Mouse (Mus musculus): ENCODE data around the gene Inhba.

Gene Inhba

DNA sequence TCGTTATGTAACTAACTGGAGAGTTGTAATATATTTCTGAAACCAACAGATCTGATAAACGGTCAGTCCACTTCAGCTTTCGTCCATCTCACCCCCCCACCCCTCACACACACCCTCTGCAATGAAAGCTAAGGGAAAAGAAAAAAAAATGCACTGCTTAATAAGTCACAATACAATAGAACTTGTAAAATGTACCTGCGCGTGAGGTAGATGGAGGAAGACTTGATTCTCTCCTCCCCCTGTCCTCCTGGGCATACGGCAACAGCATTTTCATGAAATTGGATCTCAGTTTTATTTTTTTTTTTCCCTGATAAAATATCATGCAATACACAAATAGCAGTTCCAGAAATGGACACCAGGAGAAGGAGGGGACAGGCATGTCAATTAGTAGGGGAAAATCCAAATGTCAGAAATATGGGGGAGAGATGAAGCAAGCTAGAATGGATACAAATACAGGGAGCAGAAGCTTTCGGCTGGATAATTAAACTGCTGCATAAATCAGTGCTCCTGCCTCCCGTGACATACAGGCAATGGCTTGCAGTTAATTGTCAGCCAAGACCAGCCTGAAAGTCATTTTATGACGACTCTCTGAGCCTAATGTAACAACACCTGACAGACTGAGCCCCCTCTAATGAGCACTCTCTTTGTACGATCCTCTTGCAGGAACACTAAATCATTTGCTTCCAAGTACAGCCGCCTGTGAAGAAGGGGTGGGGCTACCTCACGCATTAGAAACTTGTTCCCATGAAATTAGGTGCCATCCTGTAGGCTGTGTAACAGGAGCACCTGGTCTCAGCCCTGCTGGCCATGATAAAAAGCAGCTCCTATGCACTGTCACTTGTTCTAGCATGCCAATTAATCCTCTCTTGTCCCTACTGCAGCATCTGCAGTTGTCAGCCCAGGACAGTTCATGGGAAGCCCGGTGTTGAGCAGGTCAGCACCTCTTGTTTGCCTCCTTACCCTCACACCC, 11.7 kb downstream of the Inhba start:
- no peak for DNase-seq

DNA sequence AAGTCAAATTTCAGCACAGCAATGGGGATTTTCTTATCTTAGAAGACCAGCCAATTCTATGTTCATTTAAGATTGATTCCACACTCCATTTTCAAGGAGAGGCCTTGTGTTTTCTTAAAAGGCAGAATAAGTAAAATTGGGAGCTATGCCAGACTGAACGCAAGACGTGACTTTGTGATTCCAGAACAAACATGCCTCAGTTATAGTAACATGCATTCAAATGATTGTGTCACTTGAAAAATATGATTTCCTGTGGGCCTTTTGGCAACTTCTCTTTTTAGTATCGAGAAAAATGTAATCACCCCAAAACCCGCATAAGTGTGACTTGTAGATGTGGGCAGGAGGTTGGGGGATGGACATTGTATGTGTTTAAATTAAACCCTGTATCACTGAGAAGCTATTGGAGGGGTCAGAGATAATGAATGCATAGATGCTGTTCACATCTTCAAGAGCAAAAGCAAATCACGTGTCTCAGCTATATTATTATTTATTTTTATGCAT, 19.0 kb downstream of the Inhba start:
- no peak for DNase-seq

DNA sequence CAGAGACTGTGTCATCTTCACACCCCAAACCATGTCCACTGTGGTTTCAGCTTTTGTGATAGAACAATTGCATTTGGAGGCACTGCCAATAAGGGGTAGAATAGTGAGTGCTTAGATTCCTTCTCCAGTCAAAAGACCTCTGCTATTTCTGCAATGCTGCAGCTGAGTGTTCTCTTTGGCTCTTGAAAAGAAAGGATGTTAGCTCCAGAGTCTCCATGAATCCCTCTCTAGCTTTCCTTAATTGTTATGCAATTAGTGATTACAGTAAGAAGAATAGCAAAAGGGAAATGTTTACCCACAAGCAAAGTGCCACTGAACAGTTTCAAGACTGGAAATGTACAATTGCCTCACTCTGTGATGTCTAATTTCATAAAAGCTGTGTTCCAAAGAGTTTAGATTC, 20.8 kb downstream of the Inhba start:
- DNase-seq, result no peak

DNA sequence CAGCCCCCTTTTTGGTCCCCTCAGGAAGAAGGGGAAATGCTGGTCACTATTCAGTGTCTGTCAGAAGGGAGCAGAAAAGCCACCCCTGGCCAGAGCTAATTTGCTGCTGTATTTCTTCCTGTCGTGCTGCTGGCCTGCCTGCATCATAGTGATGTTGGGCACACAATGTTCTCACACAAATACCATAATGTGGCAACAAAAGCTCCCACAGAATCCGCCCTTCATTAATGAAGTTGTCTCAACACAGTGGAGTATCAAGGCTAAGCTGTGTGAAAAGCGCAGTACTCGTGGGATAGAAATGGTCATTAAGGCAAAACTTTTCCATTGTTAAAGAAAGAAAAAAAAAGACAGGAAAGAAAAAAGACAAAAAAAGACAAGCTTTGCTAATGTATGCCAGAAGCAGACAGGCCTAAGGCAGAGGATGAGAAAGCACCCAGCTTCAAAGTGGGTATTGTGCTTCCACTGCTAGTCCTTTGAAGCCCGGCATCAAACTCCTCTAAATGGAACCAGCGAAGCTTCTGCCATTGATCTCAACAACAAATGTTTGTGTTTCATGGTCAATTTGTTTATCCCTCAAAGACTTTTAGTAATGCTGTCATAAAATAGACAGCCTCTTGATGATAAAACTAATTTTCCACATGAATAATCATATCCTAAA, 21.4 kb downstream of the Inhba start:
- DNase-seq, result no peak

DNA sequence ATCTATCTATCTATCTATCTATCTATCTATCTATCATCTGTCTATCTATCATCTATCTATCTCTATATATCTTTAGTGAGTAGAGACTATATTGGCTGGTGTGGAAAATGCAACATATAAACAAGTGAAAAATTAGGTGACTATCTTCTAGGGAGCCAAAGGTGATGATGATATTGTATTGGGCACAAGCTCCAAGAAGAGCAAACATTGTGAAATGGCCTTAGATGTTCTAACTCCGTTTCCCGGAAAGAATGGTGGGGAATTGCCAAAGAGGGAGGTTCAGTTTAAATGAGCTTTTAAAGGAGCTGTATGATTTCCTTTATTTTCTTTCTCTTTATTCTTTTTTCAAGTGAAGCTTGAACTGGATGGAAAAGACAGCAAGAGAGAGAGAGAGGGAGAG, 57.4 kb downstream of the Inhba start:
- DNase-seq, result no peak

DNA sequence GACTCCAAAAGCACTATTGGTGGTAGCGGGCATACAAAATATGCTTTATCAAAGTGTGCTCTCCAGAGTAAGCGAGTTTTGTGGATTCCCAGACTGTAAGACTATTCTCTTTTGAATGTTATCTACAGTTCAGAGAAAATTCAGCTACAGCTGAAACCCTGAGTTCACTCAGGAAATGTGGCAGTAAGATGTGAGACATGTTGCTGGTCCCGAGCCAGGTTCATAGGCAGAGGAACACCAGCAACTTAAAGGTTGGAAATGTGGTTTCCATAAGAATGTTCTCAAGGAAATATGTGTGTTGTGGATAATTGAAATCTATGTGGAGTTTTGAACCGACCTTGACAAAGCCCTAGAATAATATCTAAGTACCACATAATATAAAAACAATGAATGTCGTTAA, 65.6 kb downstream of the Inhba start:
- no peak for DNase-seq

DNA sequence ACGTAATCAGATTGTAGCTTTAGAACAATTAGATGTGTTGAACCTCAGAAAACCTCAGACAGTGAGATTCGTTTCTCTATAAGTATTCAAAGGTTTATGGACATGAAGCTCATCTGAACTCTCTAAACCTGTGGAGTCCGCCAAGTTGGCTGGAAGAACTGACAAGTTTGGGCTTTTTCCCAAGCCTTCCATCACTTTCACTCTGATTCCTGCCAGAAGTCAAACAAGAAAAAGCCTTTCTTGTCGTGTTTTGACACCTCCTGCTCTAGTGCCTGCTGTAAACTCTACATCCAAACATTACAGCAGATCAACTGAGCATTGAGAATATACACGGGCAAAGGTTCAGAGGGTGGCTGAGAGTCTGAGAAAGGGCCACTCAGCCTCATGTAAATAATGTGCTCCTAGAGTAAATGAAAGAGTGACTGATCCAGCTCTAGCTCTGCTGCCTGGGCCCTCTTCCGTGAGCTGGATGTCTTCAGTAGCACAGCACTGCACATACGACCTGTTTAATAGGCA, 66.6 kb downstream of the Inhba start:
- DNase-seq, result no peak

DNA sequence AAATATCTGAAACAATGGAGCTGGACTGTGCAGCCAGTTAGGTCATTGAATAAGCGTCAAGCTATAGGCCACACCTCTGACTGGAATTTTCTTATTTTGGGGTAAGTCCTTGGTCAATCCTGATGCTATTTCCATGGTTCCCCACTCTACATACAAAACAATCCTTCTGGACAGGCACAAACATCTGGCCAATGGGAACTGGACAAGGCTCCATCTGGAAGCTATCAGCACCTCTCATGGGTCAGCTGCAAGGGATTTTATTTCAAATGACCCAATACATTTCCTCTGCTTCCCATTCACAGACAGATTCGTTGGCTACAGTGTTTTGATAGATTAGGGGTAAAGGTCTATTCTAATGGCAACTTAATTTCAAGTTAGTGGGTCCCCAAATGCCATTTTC, 68.6 kb downstream of the Inhba start:
- no peak for DNase-seq

Data from kidney, adult 18-20 months (tissue).